Mouse (Mus musculus) embryonic facial prominence, embryonic 14.5 days (tissue): ENCODE measurements at regions not wholly inside any gene's neighbourhood (a gene's known extent, or its start where the extent isn't known, plus 50 kb on each side); places are given as distances from the start of the nearest gene placed in this dataset.

ENCODE experiments used
- ATAC-seq: fragments of 200-750 bp; cut with Nextera tagmentation; 2 replicates; pipeline ENCODE4 v1.8.0; 2017; ENCODE audit warnings: low read depth, moderate number of reproducible peaks, moderate TSS enrichment
- DNase-seq: peaks from one replicate; pipeline ENCODE4 v3.0.0-alpha.2; 2015; ENCODE audit warnings: low spot score
- H3K27ac ChIP-seq: fragments of 300-500 bp; sonication (generic); replicated peaks from 2 replicates; pipeline ENCODE4 v1.5.1; 2014; ENCODE audit warnings: low read depth, mild to moderate bottlenecking, low read length, moderate library complexity
- H3K27me3 ChIP-seq: fragments of 300-500 bp; sonication (generic); replicated peaks from 2 replicates; pipeline ENCODE4 v1.6.1; 2014; ENCODE audit warnings: low read length; ENCODE audit not compliant: control insufficient read depth, insufficient read depth
- H3K36me3 ChIP-seq: fragments of 300-500 bp; sonication (generic); 2 replicates; pipeline ENCODE4 v1.6.1; 2014; ENCODE audit warnings: low read length, mixed read lengths; ENCODE audit not compliant: control insufficient read depth, insufficient read depth
- H3K4me1 ChIP-seq: fragments of 300-500 bp; sonication (generic); 2 replicates; pipeline ENCODE4 v1.6.1; 2014; ENCODE audit warnings: antibody characterized with exemption, low read length; ENCODE audit not compliant: control insufficient read depth, insufficient read depth
- H3K4me2 ChIP-seq: fragments of 300-500 bp; sonication (generic); 2 replicates; pipeline ENCODE4 v1.6.1; 2014; ENCODE audit warnings: low read depth, mild to moderate bottlenecking, low read length, moderate library complexity, mixed read lengths
- H3K4me3 ChIP-seq: fragments of 300-500 bp; sonication (generic); 2 replicates; pipeline ENCODE4 v1.5.1; 2014; ENCODE audit warnings: low read depth, mild to moderate bottlenecking, low read length
- H3K9ac ChIP-seq: fragments of 300-500 bp; sonication (generic); 2 replicates; pipeline ENCODE4 v1.6.1; 2014; ENCODE audit warnings: low read depth, mild to moderate bottlenecking, low read length, moderate library complexity, mixed read lengths
- H3K9me3 ChIP-seq: fragments of 300-500 bp; sonication (generic); 2 replicates; pipeline ENCODE4 v1.6.1; 2016; ENCODE audit warnings: low read length; ENCODE audit not compliant: control insufficient read depth
- WGBS: fragments of 180-500 bp; shearing (Covaris S2); extraction: QIAGEN DNeasy Blood & Tissue Kit; methylation state at CpG from one replicate; pipeline ENCODE4 v1.1.7; 2014; 5-methylcytosine and 5-hydroxymethylcytosine counted together

DNA sequence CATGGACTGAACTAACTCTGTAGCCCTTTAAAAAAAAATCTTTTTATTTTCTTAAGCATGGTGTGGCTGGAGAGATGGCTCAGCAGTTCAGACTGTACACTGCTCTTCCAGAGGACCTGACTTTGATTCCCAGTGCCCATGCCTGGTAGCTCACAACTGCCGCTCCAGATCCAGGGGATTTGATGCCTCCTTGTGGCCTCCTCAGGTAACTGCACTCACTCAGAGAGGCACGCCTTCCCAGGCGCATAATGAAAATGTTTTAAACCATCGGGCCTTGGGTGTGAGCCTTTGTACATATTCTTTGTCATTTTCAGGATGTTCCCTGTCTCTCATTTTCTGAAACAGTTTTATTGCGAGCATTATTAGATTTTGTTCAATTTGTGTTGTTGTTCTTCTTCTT is 265.8 kb downstream of the Tcf7l2 start:
- no peak for ATAC-seq

GRCm38 (mm10) chr19:56010766-56011165 is 269.1 kb downstream of the Tcf7l2 start:
- Histone ChIP-seq H3K4me1 (peaks cover 7% of the 10 kb centered on the region), H3K4me2 (no peak overlapping the region), H3K27ac (no peak overlapping the region), H3K27me3 (no peaks in the 10 kb centered on the region), H3K9me3 (no peaks in the 10 kb centered on the region), H3K4me3 (no peak overlapping the region), H3K9ac (no peak overlapping the region), H3K36me3 (no peaks in the 10 kb centered on the region)
- DNase-seq = no peak
- 91% methylated on average over 7 of the region's 7 CpGs for WGBS
- ATAC-seq = no peak

More for the DNA sequence above, 265.8 kb downstream of the Tcf7l2 start:
- DNase-seq = no peak
- Histone ChIP-seq H3K9ac (no peak overlapping the region), H3K36me3 (no peaks in the 10 kb centered on the region), H3K4me3 (no peak overlapping the region), H3K27ac (no peak overlapping the region), H3K4me2 (no peak overlapping the region), H3K4me1 (peaks cover 12% of the 10 kb centered on the region), H3K9me3 (no peaks in the 10 kb centered on the region), H3K27me3 (no peaks in the 10 kb centered on the region)
- WGBS = 97% methylated on average over 5 of the region's 5 CpGs

DNA sequence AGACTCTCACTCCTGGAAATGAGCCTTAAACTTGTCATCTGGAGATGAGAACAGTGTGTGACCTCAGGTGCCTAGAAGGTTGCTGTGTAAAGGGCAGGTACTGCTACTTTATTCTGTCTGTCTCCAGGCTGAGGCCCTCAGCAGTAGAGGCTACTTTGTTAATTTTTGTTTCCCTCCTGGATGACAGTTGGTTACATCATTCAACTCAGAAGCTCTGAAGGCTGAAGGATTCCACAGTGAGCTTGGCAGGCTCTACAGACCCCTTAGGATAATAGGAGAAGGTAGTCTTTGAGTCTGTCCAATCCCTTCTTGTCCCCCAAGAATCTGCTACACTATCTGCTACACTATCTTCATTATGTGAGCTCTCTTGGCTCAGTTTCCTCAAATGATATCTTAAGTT is 269.7 kb downstream of the Tcf7l2 start:
- Histone ChIP-seq H3K4me3 (no peak overlapping the region), H3K4me2 (no peak overlapping the region), H3K4me1 (0 out of 2 replicates have a peak, but pooled peaks cover 2% of the 10 kb centered on the region), H3K9ac (no peak overlapping the region), H3K27me3 (no peaks in the 10 kb centered on the region), H3K27ac (no peak overlapping the region), H3K36me3 (no peaks in the 10 kb centered on the region), H3K9me3 (no peaks in the 10 kb centered on the region)
- ATAC-seq = no peak
- no peak for DNase-seq

DNA sequence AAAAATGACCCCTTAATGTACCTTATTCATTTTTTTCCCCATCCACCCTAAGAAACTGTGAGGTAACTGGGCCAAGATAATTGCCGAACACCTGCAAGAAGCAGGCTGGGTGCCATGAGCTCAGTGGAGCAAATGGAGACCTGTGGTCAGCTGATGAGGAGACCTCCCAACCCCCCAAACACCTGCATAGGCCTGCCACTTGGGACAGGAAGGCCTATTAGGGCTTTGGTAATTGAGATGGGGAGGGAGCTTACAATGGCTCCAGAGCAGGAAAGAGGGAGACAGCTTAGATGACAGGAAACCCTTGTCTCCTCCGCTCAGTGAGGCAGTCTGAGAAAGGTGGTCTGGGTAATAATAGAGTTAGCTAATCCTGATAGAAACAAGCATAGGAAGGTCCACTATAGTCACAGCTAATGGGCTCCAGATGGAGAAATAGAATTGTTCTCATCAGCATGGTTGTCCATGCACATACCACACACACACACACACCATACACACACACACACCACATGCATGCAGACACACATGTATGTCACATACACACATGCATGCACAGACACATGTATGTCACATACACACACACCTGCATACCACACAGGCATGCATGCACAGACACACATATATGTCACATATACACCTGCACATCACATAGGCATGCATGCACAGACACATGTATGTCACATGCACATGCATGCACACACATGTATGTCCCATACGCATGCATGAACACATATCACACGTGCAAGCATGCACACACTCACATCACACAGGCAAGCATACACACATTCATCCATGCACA is 270.2 kb upstream of the Habp2 start:
- peak; percentile 70 for DNase-seq
- H3K4me3 ChIP-seq = no peak overlapping the region
- no peaks in the 10 kb centered on the region for H3K9me3 ChIP-seq
- H3K4me1 ChIP-seq = peaks cover 37% of the 10 kb centered on the region
- 67% methylated on average over 4 of the region's 4 CpGs for WGBS
- ATAC-seq = peak; percentile 64
- no peaks in the 10 kb centered on the region for H3K27me3 ChIP-seq
- H3K9ac ChIP-seq = no peak overlapping the region
- H3K27ac ChIP-seq = peak overlapping the region; percentile 67
- no peaks in the 10 kb centered on the region for H3K36me3 ChIP-seq
- no peak overlapping the region for H3K4me2 ChIP-seq

- H3K27me3 ChIP-seq = no peaks in the 10 kb centered on the region
- H3K36me3 ChIP-seq = no peaks in the 10 kb centered on the region
- H3K4me3 ChIP-seq = no peak overlapping the region
- H3K27ac ChIP-seq = peak overlapping the region; percentile 67
- no peaks in the 10 kb centered on the region for H3K9me3 ChIP-seq
- ATAC-seq (no peak), DNase-seq (peak; percentile 72)
- 32% methylated on average over 7 of the region's 7 CpGs for WGBS
- H3K4me2 ChIP-seq = no peak overlapping the region
- no peak overlapping the region for H3K9ac ChIP-seq
- H3K4me1 ChIP-seq = peaks cover 45% of the 10 kb centered on the region
These were observed 269.4 kb upstream of the Habp2 start for GRCm38 (mm10) chr19:56017524-56017923.

- H3K36me3 ChIP-seq = no peaks in the 10 kb centered on the region
- DNase-seq (peak; percentile 75), ATAC-seq (0 out of 2 replicates have a peak, but pooled peaks have one; percentile 11)
- no peak overlapping the region for H3K4me2 ChIP-seq
- 20% methylated on average over 7 of the region's 7 CpGs for WGBS
- no peak overlapping the region for H3K27ac ChIP-seq
- no peak overlapping the region for H3K9ac ChIP-seq
- H3K4me3 ChIP-seq = no peak overlapping the region
- H3K9me3 ChIP-seq = no peaks in the 10 kb centered on the region
- peaks cover 49% of the 10 kb centered on the region for H3K4me1 ChIP-seq
- no peaks in the 10 kb centered on the region for H3K27me3 ChIP-seq
These were observed 267.8 kb upstream of the Habp2 start for GRCm38 (mm10) chr19:56019143-56019542.

DNA sequence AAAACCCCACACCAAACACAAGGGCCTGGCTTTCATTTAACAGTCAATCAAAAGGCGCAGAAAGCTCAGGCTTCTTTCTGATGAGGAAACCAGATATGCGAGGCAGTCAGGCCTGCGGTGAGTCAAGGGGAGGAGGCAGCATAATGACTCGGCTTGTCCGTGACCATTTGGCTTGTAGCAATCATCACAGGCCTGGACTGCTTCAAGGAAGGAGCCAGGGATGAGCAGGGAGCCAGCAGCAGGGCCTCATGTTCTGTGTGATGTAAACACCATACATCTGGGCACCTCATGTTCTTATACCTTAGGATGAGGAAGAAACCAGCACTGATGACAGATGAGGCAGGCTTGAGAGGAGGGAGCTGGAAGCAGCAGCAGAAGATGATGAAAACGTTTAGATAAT is 264.6 kb upstream of the Habp2 start:
- Histone ChIP-seq H3K27ac (peak overlapping the region; percentile 54), H3K4me3 (no peak overlapping the region), H3K4me2 (no peak overlapping the region), H3K4me1 (peaks cover 40% of the 10 kb centered on the region), H3K36me3 (no peaks in the 10 kb centered on the region), H3K9ac (no peak overlapping the region), H3K9me3 (0 out of 2 replicates have a peak, but pooled peaks cover 3% of the 10 kb centered on the region), H3K27me3 (no peaks in the 10 kb centered on the region)
- DNase-seq (peak; percentile 94), ATAC-seq (peak; percentile 88)
- 20% methylated on average over 6 of the region's 6 CpGs for WGBS

DNA sequence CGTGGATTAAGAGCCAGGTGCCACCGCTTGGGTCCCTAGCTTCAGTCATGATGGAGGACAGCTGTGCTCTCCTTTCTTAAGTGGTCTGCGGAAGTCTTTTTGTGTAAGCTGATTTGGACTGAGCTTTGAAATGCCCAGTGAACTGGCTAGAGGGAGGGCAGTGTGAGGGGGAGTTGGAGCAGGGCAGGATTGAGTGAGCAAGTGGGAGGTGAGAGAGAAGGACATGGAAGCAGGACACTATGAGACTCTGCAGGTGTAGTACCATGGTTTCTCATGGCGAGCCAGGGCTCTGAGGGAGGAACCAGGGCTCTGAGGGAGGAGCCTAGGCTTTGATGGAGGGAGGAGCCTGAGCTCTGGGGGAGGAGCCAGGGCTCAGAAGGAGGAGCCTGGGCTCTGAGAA is 262.3 kb upstream of the Habp2 start:
- Histone ChIP-seq H3K9me3 (peaks cover 6% of the 10 kb centered on the region; the same call in 1 of the 2 replicates), H3K9ac (no peak overlapping the region), H3K4me3 (no peak overlapping the region), H3K27ac (no peak overlapping the region), H3K4me1 (peaks cover 22% of the 10 kb centered on the region), H3K4me2 (no peak overlapping the region), H3K36me3 (no peaks in the 10 kb centered on the region), H3K27me3 (no peaks in the 10 kb centered on the region)
- ATAC-seq (no peak), DNase-seq (no peak)
- WGBS = 77% methylated on average over 4 of the region's 4 CpGs
